ENCODE assay signal across 16 mouse cellular contexts in the genomic region with DNA sequence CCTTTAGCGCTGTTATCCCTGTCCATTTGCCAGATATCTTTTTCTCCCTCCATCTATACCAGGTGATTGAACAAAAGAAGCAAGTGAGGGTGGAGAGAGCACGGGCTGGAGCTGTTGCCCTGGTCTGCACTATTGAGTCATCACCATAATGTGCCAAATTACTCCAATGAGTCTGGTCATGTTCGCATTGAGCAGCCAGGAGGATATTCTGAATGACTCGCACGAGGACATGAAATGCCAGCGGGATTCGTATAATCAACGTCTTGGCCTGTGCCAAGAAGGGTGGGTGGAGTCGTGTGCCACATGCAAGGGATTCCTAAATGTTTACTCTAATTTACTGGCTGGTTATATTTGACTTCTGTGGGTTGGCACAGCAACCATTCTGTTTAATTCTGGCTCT.
DNase-seq lines count a peak whose midpoint lies in the region; ATAC-seq and TF ChIP-seq lines count a peak whose summit lies in the region.
"Had no signal": no experiment of that assay in that cellular context is flagged by ENCODE, and none has a peak within 500 bp of the region (broad histone marks: within the 10 kb centered on the region; RNA-seq: fewer than 3 reads in every experiment).

No protein-coding gene starts in this region.

- no peak for TF ChIP-seq CTCF in lung, adult 2 months (IDR thresholded peaks at IDR 0.05; ENCODE audit: insufficient read depth, low read length)
- TF ChIP-seq CTCF in brain, embryonic 14.5 days (IDR thresholded peaks at IDR 0.05; ENCODE audit: borderline replicate concordance, extremely low read depth, insufficient read depth, insufficient read length) = no peak
- TF ChIP-seq CTCF in heart, adult 2 months (IDR thresholded peaks at IDR 0.05) = no peak

- 57% methylated on average over 9 of the region's 9 CpGs for WGBS in forebrain, embryonic 14.5 days
- 92% methylated on average over 9 of the region's 9 CpGs for WGBS in forebrain, embryonic 10.5 days
- 46% methylated on average over 9 of the region's 9 CpGs for WGBS in lung, adult 2 months
- WGBS in heart, adult 2 months = 66% methylated on average over 9 of the region's 9 CpGs

- no peaks in the 10 kb centered on the region for H3K36me3 ChIP-seq in forebrain, embryonic 14.5 days (ENCODE audit: control insufficient read depth, insufficient read depth, low read length)
- H3K36me3 ChIP-seq in forebrain, embryonic 10.5 days (replicated peaks) = no peaks in the 10 kb centered on the region
- H3K36me3 ChIP-seq in heart, adult 2 months (ENCODE audit: control insufficient read depth, insufficient read depth, low read length) = no peaks in the 10 kb centered on the region
- H3K36me3 ChIP-seq: hindbrain, embryonic 13.5 days had no signal

- no peak for TF ChIP-seq POLR2A in lung, adult 2 months (IDR thresholded peaks at IDR 0.05; ENCODE audit: borderline replicate concordance, extremely low read depth, low read depth, low read length)
- no peak for TF ChIP-seq POLR2A in brain, embryonic 14.5 days (IDR thresholded peaks at IDR 0.05; ENCODE audit: borderline replicate concordance, extremely low read depth, insufficient read depth, insufficient read length, poor library complexity, severe bottlenecking)
- TF ChIP-seq POLR2A in heart, adult 2 months (IDR thresholded peaks at IDR 0.05; ENCODE audit: insufficient read depth, low read depth, low read length) = no peak

- H3K9me3 ChIP-seq in forebrain, embryonic 14.5 days (replicated peaks; ENCODE audit: control insufficient read depth, low read length) = no peaks in the 10 kb centered on the region
- no peaks in the 10 kb centered on the region for H3K9me3 ChIP-seq in forebrain, embryonic 10.5 days
- H3K9me3 ChIP-seq: hindbrain, embryonic 13.5 days had no signal

- H3K27me3 ChIP-seq in forebrain, embryonic 14.5 days (replicated peaks; ENCODE audit: control insufficient read depth, insufficient read depth, low read length) = no peaks in the 10 kb centered on the region
- peaks cover 27% of the 10 kb centered on the region for H3K27me3 ChIP-seq in forebrain, embryonic 10.5 days (ENCODE audit: poor library complexity, severe bottlenecking)
- H3K27me3 ChIP-seq in heart, adult 2 months (ENCODE audit: control insufficient read depth, insufficient read depth, low read length) = no peaks in the 10 kb centered on the region

- no peak overlapping the region for H3K4me3 ChIP-seq in forebrain, embryonic 14.5 days (ENCODE audit: low read depth, low read length)
- H3K4me3 ChIP-seq in forebrain, embryonic 10.5 days = no peak overlapping the region
- no peak overlapping the region for H3K4me3 ChIP-seq in lung, adult 2 months (replicated peaks; ENCODE audit: extremely low read depth, low read depth, low read length)
- H3K4me3 ChIP-seq in heart, adult 2 months = no peak overlapping the region
- H3K4me3 ChIP-seq: hindbrain, embryonic 13.5 days had no signal

- no peak overlapping the region for H3K27ac ChIP-seq in forebrain, embryonic 14.5 days (ENCODE audit: low read depth, low read length)
- H3K27ac ChIP-seq in forebrain, embryonic 10.5 days = no peak overlapping the region
- no peak overlapping the region for H3K27ac ChIP-seq in heart, adult 2 months
- H3K27ac ChIP-seq: hindbrain, embryonic 13.5 days; liver, embryonic 14.5 days had no signal

- intact Hi-C loops in heart, adult 2 months (cut with DNase I) = no loop called here

- DNase-seq in forebrain, embryonic 14.5 days (ENCODE audit: low spot score) = peak; percentile 30
- DNase-seq in forebrain, embryonic 10.5 days (ENCODE audit: extremely low spot score, low spot score) = no peak
- DNase-seq in lung, postnatal 25 days (ENCODE audit: low spot score) = peak; percentile 2
- DNase-seq in lung, adult 2 months = no peak
- peak; percentile 49 for DNase-seq in brain, embryonic 14.5 days (ENCODE audit: low read depth)
- peak; percentile 5 to 21 for DNase-seq in right cerebral cortex, postnatal 36 days (ENCODE audit: low spot score in 2 of 2)
- no peak for DNase-seq in heart, adult 2 months
- DNase-seq: cerebellum, adult 2 months; embryo, embryonic 11 days; gastrocnemius, postnatal 25 days; kidney, adult 8-10 months; spleen, adult 18-20 months; thymus, adult 2 months had no signal

- no peaks in the 10 kb centered on the region for H3K4me1 ChIP-seq in forebrain, embryonic 14.5 days (ENCODE audit: control insufficient read depth, insufficient read depth, low read length)
- no peaks in the 10 kb centered on the region for H3K4me1 ChIP-seq in forebrain, embryonic 10.5 days
- peaks cover 4% of the 10 kb centered on the region; the same call in 1 of the 2 replicates for H3K4me1 ChIP-seq in lung, adult 2 months (ENCODE audit: control insufficient read depth, insufficient read depth, low read length)
- H3K4me1 ChIP-seq in heart, adult 2 months (ENCODE audit: control insufficient read depth, insufficient read depth, low read length) = no peaks in the 10 kb centered on the region
- H3K4me1 ChIP-seq: hindbrain, embryonic 13.5 days had no signal

- H3K4me2 ChIP-seq in forebrain, embryonic 14.5 days (ENCODE audit: low read length) = no peak overlapping the region
- H3K4me2 ChIP-seq: hindbrain, embryonic 13.5 days had no signal

- ATAC-seq in forebrain, embryonic 14.5 days = peak; percentile 46; the same call in 1 of the 2 replicates
- ATAC-seq: CD4-positive, CD25-positive, alpha-beta regulatory T cell, adult 4 months had no signal

- H3K79me2 ChIP-seq in heart, adult 2 months (replicated peaks; ENCODE audit: control insufficient read depth, insufficient read depth, low read length) = no peaks in the 10 kb centered on the region

- no peak for TF ChIP-seq EP300 in heart, adult 2 months (IDR thresholded peaks at IDR 0.05; ENCODE audit: insufficient read depth, low read depth, low read length)

- no peak overlapping the region for H3K9ac ChIP-seq in forebrain, embryonic 14.5 days (ENCODE audit: low read length)
- H3K9ac ChIP-seq in heart, adult 2 months (ENCODE audit: low read depth, low read length) = no peak overlapping the region
- H3K9ac ChIP-seq: hindbrain, embryonic 13.5 days; liver, embryonic 14.5 days had no signal

Comparison
In these comparisons a context has a peak if more than half of its experiments do, and no peak if none do; other contexts are left out.
1. DNase-seq: peak in forebrain, embryonic 14.5 days (single experiment), lung, postnatal 25 days (single experiment), brain, embryonic 14.5 days (single experiment) and right cerebral cortex, postnatal 36 days (2 of 2); none in forebrain, embryonic 10.5 days (single experiment), lung, adult 2 months (single experiment) and heart, adult 2 months (0 of 2).